Comparison of ENCODE assay signal across 8 mouse cellular contexts in the genomic region with DNA sequence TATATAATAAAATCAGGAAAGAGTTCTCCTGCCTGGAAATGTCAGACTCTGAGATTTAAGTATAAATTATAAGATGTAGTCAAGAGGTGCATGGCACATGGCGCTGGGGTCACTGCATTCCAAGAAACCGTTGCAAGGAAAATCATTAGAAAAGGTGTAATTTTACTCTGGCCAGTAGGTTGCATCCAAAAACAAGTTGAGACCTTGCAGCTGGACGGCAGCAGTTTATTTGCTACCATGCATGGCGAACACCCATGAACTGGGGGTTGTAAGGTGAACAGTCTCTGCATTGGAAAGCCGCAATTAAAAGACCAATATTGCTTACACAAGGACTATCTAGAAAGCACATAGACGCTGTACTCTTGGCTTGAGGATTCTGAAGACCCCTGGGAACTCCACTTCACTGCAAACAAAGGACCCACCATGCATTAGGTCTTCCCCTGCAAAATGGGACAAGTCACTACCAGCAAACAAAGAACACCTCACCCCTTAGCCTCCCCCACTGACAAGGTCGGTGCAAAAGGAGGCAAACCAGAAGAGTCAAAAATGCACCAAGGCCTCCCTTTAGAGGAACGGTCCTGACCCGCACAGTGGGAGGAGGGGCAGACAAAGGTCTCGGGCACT. TPM values are rescaled to one million over a fixed set of nuclear protein-coding genes. Genes with fewer than 3 reads are reported as not detected.
DNase-seq lines count a peak whose midpoint lies in the region; ATAC-seq and TF ChIP-seq lines count a peak whose summit lies in the region.

No protein-coding gene starts in this region.

- H3K4me2 ChIP-seq in liver, embryonic 11.5 days = peak overlapping the region; percentile 84

- peak overlapping the region; percentile 100 for H3K4me3 ChIP-seq in testis, adult 2 months (ENCODE audit: control insufficient read depth, low read depth, low read length)
- peak overlapping the region; percentile 94 for H3K4me3 ChIP-seq in liver, embryonic 11.5 days (ENCODE audit: low read depth, low read length)

- H3K36me3 ChIP-seq in testis, adult 2 months (ENCODE audit: control insufficient read depth, insufficient read depth, low read length) = 0 out of 2 replicates have a peak, but pooled peaks cover 1% of the 10 kb centered on the region
- H3K36me3 ChIP-seq in liver, embryonic 11.5 days (ENCODE audit: control insufficient read depth, insufficient read depth, low read length) = peaks cover 8% of the 10 kb centered on the region; the same call in 1 of the 2 replicates

- peak; percentile 31 for DNase-seq in cerebellum, adult 9-10 months
- DNase-seq in cerebellum, postnatal 14 days = no peak
- no peak for DNase-seq in testis, postnatal 10 days (ENCODE audit: low spot score)
- no peak for DNase-seq in liver, embryonic 11.5 days (ENCODE audit: low spot score)
- DNase-seq in adrenal gland, postnatal 4 days (ENCODE audit: low spot score in 2 of 2) = no peak
- no peak for DNase-seq in cerebellum, adult 11-12 months
- no peak for DNase-seq in cerebellum, adult 18-20 months

- WGBS in liver, embryonic 11.5 days = 17% methylated on average over 10 of the region's 10 CpGs

- no peaks in the 10 kb centered on the region for H3K9me3 ChIP-seq in liver, embryonic 11.5 days (ENCODE audit: control insufficient read depth, low read length)

- no peak for TF ChIP-seq CTCF in testis, adult 2 months (IDR thresholded peaks at IDR 0.05; ENCODE audit: control insufficient read depth, insufficient read depth, insufficient replicate concordance, low read depth, low read length)

- ATAC-seq in liver, embryonic 11.5 days (replicated peaks; ENCODE audit: low FRiP score) = no peak

- no peaks in the 10 kb centered on the region for H3K27me3 ChIP-seq in testis, adult 2 months (ENCODE audit: control insufficient read depth, insufficient read depth, low read length)
- H3K27me3 ChIP-seq in liver, embryonic 11.5 days (replicated peaks; ENCODE audit: control insufficient read depth, insufficient read depth, low read length) = no peaks in the 10 kb centered on the region

- H3K9ac ChIP-seq in liver, embryonic 11.5 days (ENCODE audit: low read depth, low read length) = peak overlapping the region; percentile 83

- peaks cover 9% of the 10 kb centered on the region for H3K4me1 ChIP-seq in testis, adult 2 months (ENCODE audit: control insufficient read depth, insufficient read depth, low read length)
- H3K4me1 ChIP-seq in liver, embryonic 11.5 days (replicated peaks; ENCODE audit: control insufficient read depth, insufficient read depth, low read length) = peaks cover 13% of the 10 kb centered on the region

- H3K27ac ChIP-seq in testis, adult 2 months (ENCODE audit: control insufficient read depth, insufficient read depth, low read depth, low read length) = peak overlapping the region; percentile 93
- peak overlapping the region; percentile 95 for H3K27ac ChIP-seq in liver, embryonic 11.5 days (ENCODE audit: low read depth, low read length)

- no peak for TF ChIP-seq POLR2A in testis, adult 2 months (IDR thresholded peaks at IDR 0.05; ENCODE audit: control insufficient read depth, low read depth, low read length)

RNA-seq across cellular contexts. Expression of a gene that starts 1.0 kb away (rescaled TPM):
- polyA plus RNA-seq in testis, adult 2 months (2012; rRNA removed) = 13.6 and 14.8 TPM in 2 replicates
- 69.1 and 72.5 TPM in 2 replicates for polyA plus RNA-seq in liver, embryonic 11.5 days (2014; fragmentation: Nextera tagmentation; extraction: Ambion mirVana)
- total RNA-seq in adrenal gland, postnatal 4 days (2021) = 100 to 1,000 TPM in 1 of 2 experiments, 10 to 100 TPM in 1; 90.4 to 100 TPM

RNA-seq across cellular contexts. Expression of a gene that starts 1.2 kb away (rescaled TPM):
- 160 and 190 TPM in 2 replicates for polyA plus RNA-seq in testis, adult 2 months (2012; rRNA removed)
- 113 and 124 TPM in 2 replicates for polyA plus RNA-seq in liver, embryonic 11.5 days (2014; fragmentation: Nextera tagmentation; extraction: Ambion mirVana)
- 100 to 1,000 TPM; 102 to 111 TPM for total RNA-seq in adrenal gland, postnatal 4 days (2021)
